Mouse (Mus musculus): ENCODE data around the gene Mrln.

Mrln gene

DNA sequence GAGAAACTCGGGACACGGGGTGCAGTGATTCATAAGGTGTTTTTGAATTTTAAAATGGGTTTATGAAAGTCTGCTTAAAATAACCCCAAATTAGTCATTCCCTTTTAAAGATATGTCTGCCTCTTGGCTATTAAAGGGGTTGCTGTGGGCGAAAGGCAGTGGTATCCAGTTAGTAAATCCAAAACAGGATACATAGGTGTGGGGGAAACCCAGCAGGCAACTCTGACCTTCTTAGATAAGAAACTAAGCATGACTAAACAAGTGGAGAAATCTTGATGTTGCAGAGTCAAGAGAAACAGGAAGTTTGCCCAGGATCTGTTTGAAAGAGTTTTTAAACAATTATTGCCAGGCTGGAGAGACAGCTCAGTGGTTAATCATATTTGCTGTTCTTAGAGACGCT is 52.6 kb downstream of the Mrln start:
- DNase-seq: no peak

DNA sequence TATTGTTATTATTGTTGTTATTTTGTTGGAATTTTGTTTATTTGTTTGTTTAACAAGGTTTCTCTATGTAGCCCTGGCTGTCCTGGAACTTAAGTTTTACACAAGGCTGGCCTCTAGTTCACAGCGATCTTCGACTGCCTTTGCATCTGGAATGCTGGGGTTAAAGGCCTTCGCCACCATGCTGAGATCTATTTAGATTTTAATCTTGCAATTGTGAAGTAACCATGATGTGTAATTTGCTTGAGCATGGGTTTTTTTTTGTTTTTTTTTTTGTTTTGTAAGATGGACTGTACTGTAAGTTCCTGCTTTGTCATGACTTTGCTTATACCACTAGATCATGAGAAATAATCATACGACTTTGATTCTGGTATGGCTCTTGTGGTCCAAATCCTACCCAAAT is 56.4 kb downstream of the Mrln start:
- peak; percentile 19 for DNase-seq

DNA sequence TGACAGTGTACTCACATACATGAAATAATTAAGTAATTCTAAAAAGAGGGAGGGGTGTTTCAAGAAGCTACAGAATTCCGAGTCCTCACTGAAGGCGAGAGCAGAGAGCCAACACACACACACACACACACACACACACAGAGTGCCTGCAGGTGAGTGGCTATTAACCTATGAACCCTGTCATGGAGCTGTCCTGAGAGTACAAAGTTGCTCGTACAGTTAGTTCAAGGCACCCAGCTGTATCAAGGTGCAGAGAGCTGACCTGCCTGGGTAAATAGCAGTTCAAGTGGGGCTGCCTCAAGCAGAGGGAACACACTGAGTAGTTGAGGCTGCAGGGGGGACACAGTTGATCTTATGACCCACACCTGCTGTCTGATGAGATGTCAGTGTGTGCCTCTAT is 57.6 kb downstream of the Mrln start:
- no peak for DNase-seq

DNA sequence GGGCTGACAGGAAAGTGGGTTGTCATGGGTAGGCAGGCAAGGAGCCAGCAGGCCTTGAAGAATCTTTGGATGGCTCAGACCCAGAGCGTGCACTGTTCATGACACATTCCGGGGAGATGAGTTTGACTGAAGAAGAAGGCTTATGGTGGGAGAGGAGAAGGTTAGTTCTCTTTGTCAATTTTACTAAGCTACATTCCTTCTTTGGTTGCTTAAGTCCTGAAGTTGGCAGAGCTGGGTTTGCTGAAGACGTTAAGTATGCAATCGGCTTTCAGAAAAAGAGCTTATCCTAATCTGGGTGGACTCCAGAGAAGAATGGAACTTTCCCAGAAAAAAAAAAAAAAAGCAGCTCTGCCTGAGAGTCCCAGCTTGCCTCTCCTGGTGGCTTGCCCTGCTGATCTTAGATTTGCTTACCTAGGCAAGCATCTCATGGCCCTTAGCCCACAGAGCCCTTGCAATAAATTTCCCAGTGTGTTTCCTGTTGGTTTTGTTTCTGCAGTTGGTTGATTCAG is 59.3 kb downstream of the Mrln start:
- DNase-seq: peak; percentile 34

DNA sequence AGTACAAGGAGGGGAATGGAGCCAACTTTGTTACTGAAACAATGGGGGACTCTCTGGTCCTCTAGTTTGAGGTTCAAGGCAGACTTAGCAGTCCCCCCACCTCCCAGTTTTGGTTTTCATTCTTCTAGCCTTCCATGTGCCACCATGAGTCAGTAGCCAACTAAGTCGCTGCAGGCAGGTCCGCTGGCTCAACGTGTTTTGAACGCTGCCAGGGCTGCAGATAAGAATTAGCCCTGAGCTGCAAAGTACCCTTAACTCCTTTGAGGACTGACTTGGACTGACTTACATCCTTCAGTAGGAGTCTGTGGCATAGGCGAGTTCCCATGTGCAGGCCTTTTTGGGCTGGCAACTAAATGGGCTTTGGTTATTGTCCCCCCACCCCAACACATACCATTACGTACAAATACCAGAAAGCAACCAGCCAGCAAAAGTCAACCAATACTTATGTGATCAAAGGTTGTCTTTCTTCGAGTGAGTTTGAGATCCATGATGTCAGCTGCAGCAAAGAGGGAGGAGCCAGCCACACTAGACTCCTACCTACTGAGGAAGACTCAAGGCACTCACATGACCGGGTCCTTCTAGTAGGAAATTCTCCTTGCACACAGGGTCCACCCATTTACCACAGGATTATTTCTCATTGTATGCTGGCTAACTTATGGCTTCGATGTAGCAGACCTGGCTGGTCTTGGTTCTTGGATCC is 60.0 kb downstream of the Mrln start:
- DNase-seq: no peak

DNA sequence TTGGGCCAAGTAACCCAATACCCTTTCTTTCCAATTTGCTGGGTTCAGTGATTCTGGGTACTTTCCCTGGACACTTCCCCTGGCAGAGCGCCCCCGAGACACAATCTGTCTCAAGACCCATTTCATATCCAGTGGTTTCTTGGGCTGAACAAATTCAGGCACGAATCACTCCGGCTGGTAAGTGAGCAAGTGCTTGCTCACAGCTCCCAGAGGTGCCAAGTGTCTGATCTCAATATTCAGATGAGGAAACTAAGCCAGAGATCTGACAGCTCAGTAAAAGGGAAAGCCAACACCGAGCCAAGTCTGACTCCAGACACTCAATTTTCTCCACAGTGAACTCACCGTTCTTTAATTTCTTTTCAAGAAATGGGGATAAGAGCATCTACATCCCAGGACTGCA is 62.0 kb downstream of the Mrln start:
- DNase-seq: no peak

DNA sequence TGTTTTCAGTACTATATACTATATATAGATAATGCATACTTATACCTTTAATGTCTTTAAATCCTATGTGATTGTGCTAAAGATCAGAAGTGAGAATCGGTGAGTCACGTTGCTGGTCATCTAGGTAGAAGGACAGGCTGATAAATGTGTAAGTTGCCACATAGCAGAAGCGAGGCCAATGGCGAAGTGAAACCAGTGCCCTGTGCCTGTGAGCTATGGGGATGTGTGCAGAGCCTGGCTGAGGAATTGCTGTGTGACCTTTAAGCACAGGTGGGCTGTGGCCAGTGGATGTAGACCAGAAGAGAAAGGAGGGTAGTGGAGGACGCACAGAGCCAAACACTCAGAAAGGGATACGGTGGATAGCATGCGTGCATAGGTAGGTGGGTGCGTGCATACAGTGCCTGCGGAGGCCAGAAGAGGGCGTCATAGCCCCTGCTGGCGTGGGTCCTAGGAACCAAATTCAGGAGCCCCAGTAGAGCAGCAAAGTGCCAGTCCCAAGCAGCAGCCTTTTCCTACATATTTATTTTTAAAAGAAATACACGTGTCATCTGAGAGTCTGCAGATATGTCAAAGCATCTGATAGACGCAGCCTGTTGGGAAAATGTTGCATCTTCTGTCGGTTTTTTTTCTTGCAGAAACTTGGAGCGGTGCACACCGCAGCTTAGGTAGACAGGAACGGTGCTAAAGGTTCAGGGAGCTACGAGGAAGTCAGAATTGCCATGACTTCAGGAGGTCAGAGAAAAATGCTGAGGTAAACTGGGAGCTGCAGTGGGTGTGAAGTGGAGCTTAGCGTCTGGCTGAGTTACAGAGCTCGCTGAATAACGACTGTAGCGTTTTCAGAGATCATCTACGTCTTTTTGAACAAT is 64.3 kb downstream of the Mrln start:
- DNase-seq: no peak
